Mouse (Mus musculus): ENCODE data around the gene Igsf6.
"Not testable (repeated sequence)": the region's sequence is repeated elsewhere in the genome, so short reads cannot be mapped to it uniquely, and the experiment has no call there.

Igsf6 gene

GRCm38 (mm10) chr7:121053071-121053470 is 21.3 kb downstream of the Igsf6 start:
- no peak for DNase-seq

- no peak for DNase-seq
Observed at GRCm38 (mm10) chr7:121047624-121048023, 26.7 kb downstream of the Igsf6 start.

GRCm38 (mm10) chr7:121045671-121046453 is 28.5 kb downstream of the Igsf6 start:
- no peak for DNase-seq

- no peak for DNase-seq
Observed at GRCm38 (mm10) chr7:121044251-121044650, 30.1 kb downstream of the Igsf6 start.

GRCm38 (mm10) chr7:121043510-121043909 is 30.9 kb downstream of the Igsf6 start:
- no peak for DNase-seq

- DNase-seq, result no peak
Observed at GRCm38 (mm10) chr7:121043004-121043403, 31.4 kb downstream of the Igsf6 start.

GRCm38 (mm10) chr7:121041989-121042388 is 32.4 kb downstream of the Igsf6 start:
- DNase-seq, result no peak

GRCm38 (mm10) chr7:121040595-121040994 is 33.8 kb downstream of the Igsf6 start:
- no peak for DNase-seq

GRCm38 (mm10) chr7:121035161-121035721 is 39.1 kb downstream of the Igsf6 start:
- no peak for DNase-seq

- DNase-seq, result no peak
Observed at GRCm38 (mm10) chr7:121034701-121035141, 39.7 kb downstream of the Igsf6 start.

- DNase-seq, result peak; percentile 83 to 84
Observed at GRCm38 (mm10) chr7:121033856-121034652, 40.3 kb downstream of the Igsf6 start, which contains the start of gene Mettl9. Gene Mettl9 (plus strand): TSS chr7:121034445.

GRCm38 (mm10) chr7:121029947-121030346 is 44.4 kb downstream of the Igsf6 start:
- not testable (repeated sequence) for DNase-seq

- DNase-seq, result no peak
Observed at GRCm38 (mm10) chr7:121026300-121026699, 48.1 kb downstream of the Igsf6 start.

- no peak for DNase-seq
Observed at GRCm38 (mm10) chr7:121025221-121026008, 49.0 kb downstream of the Igsf6 start.

GRCm38 (mm10) chr7:121020277-121020676 is 54.1 kb downstream of the Igsf6 start:
- DNase-seq, result no peak

- no peak for DNase-seq
Observed at GRCm38 (mm10) chr7:121018778-121019177, 55.6 kb downstream of the Igsf6 start.

GRCm38 (mm10) chr7:121014486-121014885 is 59.9 kb downstream of the Igsf6 start:
- DNase-seq, result no peak

Data from spleen, adult 18-20 months (tissue).